Mouse (Mus musculus): Measurements from ENCODE around the gene Kifc1. TPM values are rescaled to one million over a fixed set of nuclear protein-coding genes. Genes with fewer than 3 reads are reported as not detected.
"Not testable (repeated sequence)": the region's sequence is repeated elsewhere in the genome, so short reads cannot be mapped to it uniquely, and the experiment has no call there.

The Kifc1 gene
- total and polyA plus RNA-seq, 3 experiments = 16.0 to 41.2 (median 23.0) TPM

GRCm38 (mm10) chr17:33898193-33898592 lies 7.7 kb upstream of the Kifc1 start:
- H3K4me3 ChIP-seq (replicated peaks in 1 of 3; ENCODE audit: low read depth in 2 of 3, low read length in 2 of 3, poor library complexity in 1 of 3); in situ Hi-C loops (cut with MboI; ENCODE audit: low pct_ligation_motif_present, low pct_unique_long_range_greater_than_20kb, low sequenced_read_pairs); H3K9ac ChIP-seq (ENCODE audit: insufficient read depth, low read depth); H3K27me3 ChIP-seq (replicated peaks); H3K9me3 ChIP-seq (replicated peaks; ENCODE audit: low read length); H3K27ac ChIP-seq (ENCODE audit: insufficient read depth, low read depth); H3K4me2 ChIP-seq (ENCODE audit: insufficient read depth, low read depth, poor library complexity, severe bottlenecking); H3K4me1 ChIP-seq (ENCODE audit: control insufficient read depth in 1 of 2, insufficient read depth in 2 of 2); H3K79me2 ChIP-seq (replicated peaks; ENCODE audit: control insufficient read depth, extremely low read depth, insufficient read depth, poor library complexity, severe bottlenecking); H3K36me3 ChIP-seq (replicated peaks in 1 of 2; ENCODE audit: control insufficient read depth in 1 of 2, insufficient read depth in 1 of 2, low read length in 1 of 2); dilution Hi-C loops (cut with MboI; ENCODE audit: extremely low pct_ligation_motif_present, extremely low pct_unique_long_range_greater_than_20kb, low sequenced_read_pairs); DNase-seq (ENCODE audit: extremely low read depth): not testable (repeated sequence)

GRCm38 (mm10) chr17:33897114-33897794 lies 6.8 kb upstream of the Kifc1 start:
- in situ Hi-C loops (cut with MboI; ENCODE audit: low pct_ligation_motif_present, low pct_unique_long_range_greater_than_20kb, low sequenced_read_pairs) = no loop called here
- dilution Hi-C loops (cut with MboI; ENCODE audit: extremely low pct_ligation_motif_present, extremely low pct_unique_long_range_greater_than_20kb, low sequenced_read_pairs) = no loop called here
- H3K4me3 ChIP-seq (replicated peaks in 1 of 3; ENCODE audit: low read depth in 2 of 3, low read length in 2 of 3, poor library complexity in 1 of 3) = no peak overlapping the region

GRCm38 (mm10) chr17:33893011-33893410 lies 2.5 kb upstream of the Kifc1 start:
- H3K27me3 ChIP-seq (replicated peaks); H3K4me1 ChIP-seq (ENCODE audit: control insufficient read depth in 1 of 2, insufficient read depth in 2 of 2); dilution Hi-C loops (cut with MboI; ENCODE audit: extremely low pct_ligation_motif_present, extremely low pct_unique_long_range_greater_than_20kb, low sequenced_read_pairs); H3K4me2 ChIP-seq (ENCODE audit: insufficient read depth, low read depth, poor library complexity, severe bottlenecking); H3K27ac ChIP-seq (ENCODE audit: insufficient read depth, low read depth); H3K9me3 ChIP-seq (replicated peaks; ENCODE audit: low read length); H3K9ac ChIP-seq (ENCODE audit: insufficient read depth, low read depth); H3K4me3 ChIP-seq (replicated peaks in 1 of 3; ENCODE audit: low read depth in 2 of 3, low read length in 2 of 3, poor library complexity in 1 of 3); in situ Hi-C loops (cut with MboI; ENCODE audit: low pct_ligation_motif_present, low pct_unique_long_range_greater_than_20kb, low sequenced_read_pairs); H3K36me3 ChIP-seq (replicated peaks in 1 of 2; ENCODE audit: control insufficient read depth in 1 of 2, insufficient read depth in 1 of 2, low read length in 1 of 2); DNase-seq (ENCODE audit: extremely low read depth): not testable (repeated sequence)
- H3K79me2 ChIP-seq (replicated peaks; ENCODE audit: control insufficient read depth, extremely low read depth, insufficient read depth, poor library complexity, severe bottlenecking) = peaks cover 17% of the 10 kb centered on the region

More at GRCm38 (mm10) chr17:33897114-33897794, 6.8 kb upstream of the Kifc1 start:
- Histone ChIP-seq H3K79me2 (replicated peaks; ENCODE audit: control insufficient read depth, extremely low read depth, insufficient read depth, poor library complexity, severe bottlenecking) (no peaks in the 10 kb centered on the region), H3K9ac (ENCODE audit: insufficient read depth, low read depth) (no peak overlapping the region), H3K27me3 (replicated peaks) (peaks cover 3% of the 10 kb centered on the region), H3K4me2 (ENCODE audit: insufficient read depth, low read depth, poor library complexity, severe bottlenecking) (no peak overlapping the region), H3K36me3 (replicated peaks in 1 of 2; ENCODE audit: control insufficient read depth in 1 of 2, insufficient read depth in 1 of 2, low read length in 1 of 2) (no peaks in the 10 kb centered on the region), H3K4me1 (ENCODE audit: control insufficient read depth in 1 of 2, insufficient read depth in 2 of 2) (no peaks in the 10 kb centered on the region), H3K9me3 (replicated peaks; ENCODE audit: low read length) (no peaks in the 10 kb centered on the region), H3K27ac (ENCODE audit: insufficient read depth, low read depth) (no peak overlapping the region)
- DNase-seq (ENCODE audit: extremely low read depth) = peak; percentile 86
- TF ChIP-seq RAD21 (IDR thresholded peaks at IDR 0.05; ENCODE audit: low read depth, low read length) = peak; percentile 75
- no peak for TF ChIP-seq HCFC1 (IDR thresholded peaks at IDR 0.05; ENCODE audit: low read depth, low read length)
- no peak for TF ChIP-seq SIN3A (IDR thresholded peaks at IDR 0.05; ENCODE audit: low read length)
- no peak for TF ChIP-seq MXI1 (IDR thresholded peaks at IDR 0.05; ENCODE audit: low read depth, low read length)
- TF ChIP-seq MAZ (IDR thresholded peaks at IDR 0.05; ENCODE audit: low read depth, low read length) = no peak
- no peak for TF ChIP-seq JUN (IDR thresholded peaks at IDR 0.05; ENCODE audit: insufficient read depth, low read depth, low read length)
- no peak for TF ChIP-seq ETS1 (conservative IDR thresholded peaks at IDR 0.05; ENCODE audit: low read depth, low read length)
- TF ChIP-seq NRF1 (IDR thresholded peaks at IDR 0.05; ENCODE audit: low read depth, low read length) = no peak
- no peak for TF ChIP-seq USF2 (conservative IDR thresholded peaks at IDR 0.05; ENCODE audit: low read depth, low read length)
- peak; percentile 92 for TF ChIP-seq ZNF384 (IDR thresholded peaks at IDR 0.05; ENCODE audit: low read depth, low read length)
- no peak for TF ChIP-seq POLR2AphosphoS2 (IDR thresholded peaks at IDR 0.05; ENCODE audit: low read depth, low read length)
- TF ChIP-seq POLR2A (IDR thresholded peaks at IDR 0.05; ENCODE audit: low read depth, low read length) = no peak
- no peak for TF ChIP-seq UBTF (IDR thresholded peaks at IDR 0.05; ENCODE audit: low read depth, low read length)
- no peak for TF ChIP-seq ZMIZ1 (IDR thresholded peaks at IDR 0.05; ENCODE audit: low read depth, low read length)
- no peak for TF ChIP-seq GABPA (IDR thresholded peaks at IDR 0.05; ENCODE audit: insufficient replicate concordance, low read depth, low read length)
- no peak for TF ChIP-seq EP300 (IDR thresholded peaks at IDR 0.05; ENCODE audit: low read length)
- TF ChIP-seq NELFE (IDR thresholded peaks at IDR 0.05; ENCODE audit: low read depth, low read length) = no peak
- TF ChIP-seq MAX (IDR thresholded peaks at IDR 0.05; ENCODE audit: low read length) = no peak; the same call in 1 of the 2 replicates
- no peak for TF ChIP-seq IRF4 (IDR thresholded peaks at IDR 0.05; ENCODE audit: low read depth, low read length)
- TF ChIP-seq CTCF (conservative IDR thresholded peaks at IDR 0.05 in 1 of 2, IDR thresholded peaks at IDR 0.05 in 1 of 2; ENCODE audit: low read depth in 2 of 2, low read length in 2 of 2) = peak; percentile 70 to 79
- TF ChIP-seq PAX5 (IDR thresholded peaks at IDR 0.05; ENCODE audit: low read length) = no peak
- TF ChIP-seq SMC3 (IDR thresholded peaks at IDR 0.05; ENCODE audit: low read depth, low read length) = peak; percentile 73
- TF ChIP-seq ZC3H11A (IDR thresholded peaks at IDR 0.05; ENCODE audit: low read depth, low read length) = no peak
- TF ChIP-seq KAT2A (IDR thresholded peaks at IDR 0.05; ENCODE audit: insufficient replicate concordance, low read length) = no peak
- TF ChIP-seq MYC (IDR thresholded peaks at IDR 0.05; ENCODE audit: low read depth, low read length) = peak; percentile 98
